Mouse (Mus musculus) kidney, embryonic 16.5 days (tissue): Measurements from ENCODE around the gene Pgrmc2. TPM values are rescaled to one million over a fixed set of nuclear protein-coding genes. Genes with fewer than 3 reads are reported as not detected.

ENCODE experiments used
- ATAC-seq: fragments of 200-750 bp; cut with Nextera tagmentation; 2 replicates; pipeline ENCODE4 v1.8.0; 2017; ENCODE audit warnings: moderate TSS enrichment; ENCODE audit not compliant: low FRiP score, low TSS enrichment
- H3K27ac ChIP-seq: fragments of 300-500 bp; sonication (generic); 2 replicates; pipeline ENCODE4 v1.5.1; 2014; ENCODE audit warnings: low read length
- H3K27me3 ChIP-seq: fragments of 300-500 bp; sonication (generic); 2 replicates; pipeline ENCODE4 v1.6.1; 2014; ENCODE audit warnings: low read length, control low read depth, mixed read lengths; ENCODE audit not compliant: insufficient read depth
- H3K36me3 ChIP-seq: fragments of 300-500 bp; sonication (generic); 2 replicates; pipeline ENCODE4 v1.6.1; 2014; ENCODE audit warnings: low read length, control low read depth, mixed read lengths; ENCODE audit not compliant: insufficient read depth
- H3K4me1 ChIP-seq: fragments of 300-500 bp; sonication (generic); 2 replicates; pipeline ENCODE4 v1.6.1; 2014; ENCODE audit warnings: low read length, control low read depth, mixed read lengths; ENCODE audit not compliant: insufficient read depth
- H3K4me2 ChIP-seq: fragments of 300-500 bp; sonication (generic); replicated peaks from 2 replicates; pipeline ENCODE4 v1.6.1; 2014; ENCODE audit warnings: low read depth, low read length
- H3K4me3 ChIP-seq: fragments of 300-500 bp; sonication (generic); 2 replicates; pipeline ENCODE4 v1.5.1; 2014; ENCODE audit warnings: mild to moderate bottlenecking, low read length
- H3K9ac ChIP-seq: fragments of 300-500 bp; sonication (generic); replicated peaks from 2 replicates; pipeline ENCODE4 v1.6.1; 2014; ENCODE audit warnings: low read length
- H3K9me3 ChIP-seq: fragments of 300-500 bp; sonication (generic); 2 replicates; pipeline ENCODE4 v1.6.1; 2016; ENCODE audit warnings: low read length, control low read depth
- whole genome bisulfite sequencing: fragments of 180-500 bp; shearing (Covaris S2); extraction: QIAGEN DNeasy Blood & Tissue Kit; methylation state at CpG from one replicate; pipeline ENCODE4 v1.1.7; 2014; 5-methylcytosine and 5-hydroxymethylcytosine counted together
- polyA plus RNA-seq: library from polyadenylated mRNA; unstranded; fragments of >200 nt; fragmentation: Nextera tagmentation; extraction: Ambion mirVana; gene quantifications from 2 replicates; pipeline ENCODE4 v1.2.1, GENCODE M21; 2015

Pgrmc2 gene
- polyA plus RNA-seq, 1 experiment from 2014 or later: 35.9 TPM

DNA sequence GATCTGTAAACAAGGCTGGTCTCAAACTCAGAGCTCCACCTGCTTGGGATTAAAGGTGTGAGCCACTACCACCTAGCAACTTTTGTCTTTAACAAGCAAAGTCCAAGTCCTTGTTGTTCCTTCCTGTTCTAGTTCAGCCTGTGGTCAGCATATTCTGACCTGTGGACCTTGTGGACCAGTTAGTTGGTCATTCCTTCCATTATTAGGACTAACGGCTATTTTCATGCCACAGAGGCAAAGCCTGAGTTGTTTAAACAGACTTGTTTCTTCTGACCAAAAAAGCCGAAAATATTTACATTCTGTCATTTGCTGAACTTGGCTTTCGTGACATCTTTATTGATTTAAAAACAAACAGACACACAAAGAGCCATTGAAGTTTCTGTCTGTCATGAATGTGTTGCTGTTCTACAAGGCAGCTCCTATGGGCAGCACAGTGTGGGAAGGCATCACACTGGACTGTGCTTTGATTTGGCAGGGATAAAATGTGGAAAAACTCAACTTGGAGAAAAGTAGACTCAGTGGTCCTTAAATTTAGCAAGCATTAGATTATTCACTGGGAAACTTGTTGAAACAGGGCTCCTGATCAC, 64.7 kb downstream of the Pgrmc2 start:
- H3K9me3 ChIP-seq: no peaks in the 10 kb centered on the region
- no peak for ATAC-seq
- H3K4me1 ChIP-seq: no peaks in the 10 kb centered on the region
- WGBS: 63% methylated on average over 3 of the region's 3 CpGs
- H3K27me3 ChIP-seq: no peaks in the 10 kb centered on the region
- H3K36me3 ChIP-seq: no peaks in the 10 kb centered on the region
- no peak overlapping the region for H3K4me3 ChIP-seq
- no peak overlapping the region for H3K4me2 ChIP-seq
- no peak overlapping the region for H3K9ac ChIP-seq
- H3K27ac ChIP-seq: no peak overlapping the region

Other genes with a start within 250 kb of the Pgrmc2 start
- gene Mfsd8, start 236.2 kb downstream of the Pgrmc2 start, polyA plus RNA-seq: 7.3 and 8.7 TPM in 2 replicates
- gene Abhd18, start 236.1 kb downstream of the Pgrmc2 start, polyA plus RNA-seq: 6.8 and 7.9 TPM in 2 replicates
- gene 1700034I23Rik, start 180.5 kb downstream of the Pgrmc2 start, polyA plus RNA-seq: 0.23 and 0.31 TPM in 2 replicates
- gene Larp1b, start 133.2 kb downstream of the Pgrmc2 start, polyA plus RNA-seq: 10.5 and 13.4 TPM in 2 replicates